Mouse (Mus musculus) heart, embryonic 16.5 days (tissue): ENCODE measurements around the gene Gxylt2. TPM values are rescaled to one million over a fixed set of nuclear protein-coding genes. Genes with fewer than 3 reads are reported as not detected.

ENCODE experiments used
- polyA plus RNA-seq: library from polyadenylated mRNA; unstranded; fragments of >200 nt; fragmentation: Nextera tagmentation; extraction: Ambion mirVana; gene quantifications from 2 replicates; pipeline ENCODE4 v1.2.1, GENCODE M21; 2015

The Gxylt2 gene
- polyA plus RNA-seq, 1 experiment from 2014 or later = 3.4 TPM

Other genes starting within 250 kb of the Gxylt2 start
- 9.7 and 10.4 TPM in 2 replicates for gene Shq1, start 33.6 kb upstream of the Gxylt2 start, polyA plus RNA-seq
- 11.8 and 12.3 TPM in 2 replicates for gene Ppp4r2, start 128.9 kb downstream of the Gxylt2 start, polyA plus RNA-seq